Mouse (Mus musculus): ENCODE measurements at regions not wholly inside any gene's neighbourhood (a gene's known extent, or its start where the extent isn't known, plus 50 kb on each side); places are given as distances from the start of the nearest gene placed in this dataset.

GRCm38 (mm10) chr8:46898697-46899445 is 87.8 kb upstream of the Enpp6 start:
- no peak for DNase-seq (ENCODE audit: low read depth, low spot score)

GRCm38 (mm10) chr8:46900826-46901225 is 85.9 kb upstream of the Enpp6 start:
- DNase-seq (ENCODE audit: low read depth, low spot score), result no peak

GRCm38 (mm10) chr8:46904731-46905130 is 82.0 kb upstream of the Enpp6 start:
- no peak for DNase-seq (ENCODE audit: low read depth, low spot score)

DNA sequence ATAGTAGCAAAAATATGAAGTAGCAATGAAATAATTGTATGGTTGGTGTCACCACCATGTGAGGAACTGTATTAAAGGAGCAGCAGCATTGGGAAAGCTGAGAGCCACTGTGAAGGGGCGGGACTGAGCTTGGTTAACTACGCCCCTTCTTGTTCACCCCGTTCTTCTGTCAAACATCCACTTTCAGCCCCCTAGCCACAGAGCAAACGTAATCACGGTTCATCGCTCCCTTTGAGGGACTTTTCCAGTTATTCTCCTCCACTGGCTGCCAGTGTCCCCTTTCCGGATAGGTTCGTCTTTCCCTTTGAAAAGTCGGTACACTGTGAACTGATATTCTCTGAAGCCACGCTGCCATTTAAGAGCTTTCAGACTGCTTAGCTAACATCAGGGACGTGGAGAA is 79.3 kb upstream of the Enpp6 start:
- DNase-seq (ENCODE audit: low read depth, low spot score), result no peak

DNA sequence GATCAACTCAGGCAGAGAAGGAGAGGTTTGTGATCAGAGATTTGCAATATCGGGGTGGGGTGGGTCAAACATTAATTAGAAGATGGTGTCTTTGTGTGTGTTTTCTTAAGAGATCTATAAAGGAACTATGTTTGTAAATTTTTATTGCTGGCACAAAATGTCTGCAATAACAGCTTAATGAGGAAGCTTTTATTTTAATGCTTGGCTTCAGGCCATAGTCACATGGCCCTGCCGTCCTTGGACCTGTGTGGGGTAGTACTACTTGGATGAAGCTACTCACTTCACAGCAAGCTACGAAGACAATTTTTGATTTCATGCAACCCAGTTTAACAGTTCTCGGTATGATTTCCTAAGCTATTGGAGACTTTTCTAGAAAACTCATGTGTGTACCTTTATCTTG is 78.5 kb upstream of the Enpp6 start:
- DNase-seq (ENCODE audit: low read depth, low spot score), result no peak

- no peak for DNase-seq (ENCODE audit: low read depth, low spot score)
Measured at GRCm38 (mm10) chr8:46913956-46914355, 72.7 kb upstream of the Enpp6 start.

GRCm38 (mm10) chr8:46920071-46920470 is 66.6 kb upstream of the Enpp6 start:
- no peak for DNase-seq (ENCODE audit: low read depth, low spot score)

DNA sequence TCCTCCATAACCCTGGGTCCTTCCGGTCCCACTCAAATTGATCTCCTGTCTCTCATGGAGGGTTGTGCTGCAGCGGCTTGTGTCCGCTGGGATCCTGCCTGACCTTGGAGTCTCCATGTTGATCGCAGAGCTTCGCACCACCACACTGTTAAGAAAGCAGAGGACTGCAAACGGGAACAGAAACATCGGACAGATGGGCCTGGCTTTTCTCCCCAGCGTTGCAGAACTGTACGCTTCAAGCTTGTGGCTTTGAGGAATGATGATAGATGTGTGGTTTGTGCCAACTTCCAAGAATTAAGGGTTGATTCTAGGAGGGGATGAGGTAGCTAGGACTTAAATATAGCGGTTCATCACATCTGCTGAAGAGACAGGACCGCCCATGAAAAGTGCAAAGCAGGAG is 65.6 kb upstream of the Enpp6 start:
- DNase-seq (ENCODE audit: low read depth, low spot score), result no peak

- DNase-seq (ENCODE audit: low read depth, low spot score), result no peak
Measured at GRCm38 (mm10) chr8:46921585-46921984, 65.1 kb upstream of the Enpp6 start.

GRCm38 (mm10) chr8:46924787-46925548 is 61.7 kb upstream of the Enpp6 start:
- DNase-seq (ENCODE audit: low read depth, low spot score), result no peak

GRCm38 (mm10) chr8:46928718-46929117 is 58.0 kb upstream of the Enpp6 start:
- no peak for DNase-seq (ENCODE audit: low read depth, low spot score)

- no peak for DNase-seq (ENCODE audit: low read depth, low spot score)
Measured at GRCm38 (mm10) chr8:46929678-46930077, 57.0 kb upstream of the Enpp6 start.

DNA sequence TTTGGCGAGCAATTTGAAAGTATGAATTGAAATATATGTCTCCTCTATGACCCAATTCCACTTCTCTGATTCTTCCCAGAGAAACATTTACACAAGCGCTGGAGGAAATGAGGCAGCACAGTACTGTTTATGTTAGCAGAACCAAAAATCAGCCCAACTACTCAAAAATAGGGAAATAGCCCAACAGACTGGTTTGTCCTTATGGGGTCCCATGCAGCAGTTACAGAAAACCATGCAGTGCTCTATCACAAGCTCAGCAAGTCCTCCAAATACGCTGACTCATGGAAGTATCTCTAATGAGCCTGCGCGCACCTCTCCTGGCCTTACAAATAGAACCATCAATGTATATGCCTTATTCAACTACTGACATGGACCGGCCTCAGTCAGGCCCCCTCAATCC is 55.4 kb upstream of the Enpp6 start:
- no peak for DNase-seq (ENCODE audit: low read depth, low spot score)

DNA sequence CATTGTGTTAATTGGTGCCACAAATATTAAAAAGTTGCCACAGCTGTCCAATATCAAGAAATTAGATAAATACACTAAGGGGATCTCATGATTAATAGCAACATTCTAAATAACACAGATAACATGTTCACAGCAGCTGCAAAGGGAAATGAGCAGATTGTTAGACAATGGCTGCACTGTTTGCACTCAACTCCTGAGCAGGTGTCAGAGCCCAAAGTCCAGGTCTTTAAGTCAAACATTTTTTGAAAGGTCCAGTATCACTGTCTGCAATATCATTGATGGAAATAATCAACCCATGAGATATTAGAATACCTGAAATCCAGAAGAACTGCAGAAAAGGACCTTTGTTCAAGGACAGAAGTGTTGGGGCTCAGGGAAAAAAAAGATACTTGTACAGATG is 53.4 kb upstream of the Enpp6 start:
- DNase-seq (ENCODE audit: low read depth, low spot score), result no peak

GRCm38 (mm10) chr8:46934254-46934653 is 52.4 kb upstream of the Enpp6 start:
- DNase-seq (ENCODE audit: low read depth, low spot score), result no peak

GRCm38 (mm10) chr8:46934898-46935297 is 51.8 kb upstream of the Enpp6 start:
- DNase-seq (ENCODE audit: low read depth, low spot score), result peak; percentile 61

GRCm38 (mm10) chr8:46936039-46936438 is 50.6 kb upstream of the Enpp6 start:
- no peak for DNase-seq (ENCODE audit: low read depth, low spot score)

Measured in WW6 (cell line).